Mouse (Mus musculus) central nervous system, embryonic 11.5 days (tissue): ENCODE results near the gene Impad1. TPM values are rescaled to one million over a fixed set of nuclear protein-coding genes. Genes with fewer than 3 reads are reported as not detected.

ENCODE experiments used
- polyA plus RNA-seq: library from polyadenylated mRNA; depleted of rRNA; stranded (reverse); fragments of >200 nt; gene quantifications from 2 replicates; pipeline ENCODE4 v1.2.3, GENCODE M21; 2012; rRNA removed

Impad1 gene
- polyA plus RNA-seq, result 20.1 and 37.6 TPM in 2 replicates

GRCm38 (mm10) chr4:4792992-4793834 is at the start of gene Impad1:
Gene Impad1, minus strand, starts transcription at chr4:4793355.

